Mouse (Mus musculus): ENCODE results near the gene Foxl1. TPM values are rescaled to one million over a fixed set of nuclear protein-coding genes. Genes with fewer than 3 reads are reported as not detected.

Gene Foxl1
- polyA plus RNA-seq (2016; fragmentation: Nextera tagmentation; extraction: Ambion mirVana): 2.8 and 4.6 TPM in 2 replicates

DNA sequence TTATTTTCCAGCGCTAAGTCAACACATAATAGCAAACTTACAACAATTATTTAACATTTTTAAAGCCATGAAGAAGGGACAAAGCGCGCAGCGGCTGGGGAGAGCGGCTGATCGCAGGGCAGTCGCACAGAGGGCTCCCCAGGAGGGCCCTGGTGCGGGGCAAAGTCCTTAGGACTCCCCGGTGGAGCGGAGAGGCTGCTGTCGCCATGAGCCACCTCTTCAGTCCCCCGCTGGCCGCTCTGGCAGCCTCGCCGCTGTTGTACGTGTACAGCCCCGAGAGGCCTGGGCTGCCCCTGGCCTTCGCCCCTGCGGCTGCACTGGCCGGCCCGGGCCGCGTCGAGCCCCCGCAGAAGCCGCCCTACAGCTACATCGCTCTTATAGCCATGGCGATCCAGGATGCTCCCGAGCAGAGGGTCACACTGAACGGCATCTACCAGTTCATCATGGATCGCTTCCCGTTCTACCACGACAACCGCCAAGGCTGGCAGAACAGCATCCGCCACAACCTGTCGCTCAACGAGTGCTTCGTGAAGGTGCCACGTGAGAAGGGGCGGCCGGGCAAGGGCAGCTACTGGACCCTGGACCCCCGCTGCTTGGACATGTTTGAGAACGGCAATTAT, at the start of gene Foxl1:
Gene Foxl1, plus strand, starts transcription at position 185 of the 620 bp plus-strand sequence.
- H3K27ac ChIP-seq (replicated peaks): peak within 1 kb of the TSS; percentile 71
- no peak for DNase-seq (ENCODE audit: low spot score)

DNA sequence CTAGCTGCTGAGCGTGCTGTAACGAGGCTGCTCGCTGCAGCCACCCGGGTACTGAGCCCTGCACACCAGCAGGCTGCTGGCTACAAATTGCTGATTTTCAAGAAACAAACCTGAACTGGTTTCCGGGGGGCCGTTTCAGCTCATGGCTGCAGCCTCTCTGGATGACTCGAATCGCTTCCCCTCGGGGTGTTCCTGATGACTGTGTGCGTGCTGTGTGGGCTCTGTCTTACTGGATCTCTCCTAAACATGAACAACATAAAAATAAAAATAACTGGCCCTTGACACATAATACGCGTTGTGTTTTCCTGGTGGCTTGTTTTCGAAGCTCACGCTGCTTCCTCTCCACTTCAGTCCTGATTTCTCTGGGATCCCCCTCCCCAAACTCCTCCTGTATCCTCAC, 49.0 kb upstream of the Foxl1 start:
- 1% methylated on average over 14 of the region's 14 CpGs for WGBS
- peaks cover 100% of the 10 kb centered on the region for H3K27me3 ChIP-seq (replicated peaks; ENCODE audit: low read depth, poor library complexity, severe bottlenecking)
- H3K27ac ChIP-seq (replicated peaks): no peak overlapping the region
- no peak overlapping the region; the same call in 1 of the 2 replicates for H3K4me3 ChIP-seq
- peaks cover 49% of the 10 kb centered on the region for H3K4me1 ChIP-seq
- no peaks in the 10 kb centered on the region for H3K9me3 ChIP-seq
- H3K36me3 ChIP-seq (replicated peaks): no peaks in the 10 kb centered on the region
- peak; percentile 42 for DNase-seq (ENCODE audit: low spot score)

More for the DNA sequence above, at the start of gene Foxl1:
- peaks cover 99% of the 10 kb centered on the region for H3K27me3 ChIP-seq (replicated peaks; ENCODE audit: low read depth, poor library complexity, severe bottlenecking)
- peaks cover 59% of the 10 kb centered on the region for H3K4me1 ChIP-seq
- H3K36me3 ChIP-seq (replicated peaks): peaks cover 4% of the 10 kb centered on the region; the same call in 1 of the 2 replicates
- H3K9me3 ChIP-seq: peaks cover 4% of the 10 kb centered on the region; the same call in 1 of the 2 replicates
- H3K4me3 ChIP-seq: peak within 1 kb of the TSS; percentile 52
- under 1% methylated on average over 43 of the region's 43 CpGs for whole genome bisulfite sequencing

DNA sequence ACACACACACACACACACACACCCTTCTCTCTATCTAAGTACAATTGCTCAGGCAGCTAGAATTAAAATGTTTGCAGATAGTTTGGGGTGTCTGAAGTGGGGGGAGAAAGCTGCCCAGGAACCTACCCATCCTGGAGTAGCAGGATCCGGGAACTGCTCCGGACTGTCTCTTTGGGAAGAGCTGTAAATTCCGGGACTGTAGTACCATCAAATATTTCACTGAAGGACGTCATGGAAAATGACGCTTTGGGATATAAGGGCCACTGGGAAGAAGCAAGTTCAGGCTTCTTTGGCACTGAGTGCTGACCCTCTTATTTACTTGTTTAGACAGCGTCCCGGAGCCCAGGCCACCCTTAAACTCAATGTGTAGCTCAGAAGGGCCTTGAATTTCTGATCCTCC, 48.5 kb upstream of the Foxl1 start:
- Histone ChIP-seq H3K9me3 (no peaks in the 10 kb centered on the region), H3K27me3 (replicated peaks; ENCODE audit: low read depth, poor library complexity, severe bottlenecking) (peaks cover 100% of the 10 kb centered on the region), H3K27ac (replicated peaks) (no peak overlapping the region), H3K4me1 (peaks cover 49% of the 10 kb centered on the region), H3K36me3 (replicated peaks) (no peaks in the 10 kb centered on the region), H3K4me3 (no peak overlapping the region)
- WGBS: 2% methylated on average over 7 of the region's 7 CpGs
- DNase-seq (ENCODE audit: low spot score): peak; percentile 36

DNA sequence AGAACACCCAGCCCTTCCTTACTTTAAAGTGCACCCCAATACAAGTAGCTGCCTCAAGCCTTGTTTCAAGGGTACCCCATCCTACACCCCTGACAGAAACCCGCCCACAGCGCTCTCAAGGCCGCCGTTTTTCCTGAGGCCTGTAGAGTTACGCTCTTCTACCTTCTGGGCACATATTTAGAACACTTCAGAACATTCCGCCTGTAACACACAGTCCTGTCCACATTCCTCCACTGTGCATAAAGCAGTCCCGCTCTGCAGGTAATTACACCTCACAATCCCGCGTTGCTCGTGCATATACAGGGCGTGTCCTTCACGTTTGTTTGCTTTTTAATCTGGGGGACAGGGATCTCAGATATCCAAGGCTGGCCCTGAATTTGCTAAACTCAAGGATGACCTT, 47.8 kb upstream of the Foxl1 start:
- Histone ChIP-seq H3K4me1 (peaks cover 49% of the 10 kb centered on the region), H3K9me3 (no peaks in the 10 kb centered on the region), H3K4me3 (peak overlapping the region; percentile 70), H3K27ac (replicated peaks) (no peak overlapping the region), H3K27me3 (replicated peaks; ENCODE audit: low read depth, poor library complexity, severe bottlenecking) (peaks cover 100% of the 10 kb centered on the region), H3K36me3 (replicated peaks) (no peaks in the 10 kb centered on the region)
- no peak for DNase-seq (ENCODE audit: low spot score)
- 3% methylated on average over 12 of the region's 12 CpGs for WGBS

DNA sequence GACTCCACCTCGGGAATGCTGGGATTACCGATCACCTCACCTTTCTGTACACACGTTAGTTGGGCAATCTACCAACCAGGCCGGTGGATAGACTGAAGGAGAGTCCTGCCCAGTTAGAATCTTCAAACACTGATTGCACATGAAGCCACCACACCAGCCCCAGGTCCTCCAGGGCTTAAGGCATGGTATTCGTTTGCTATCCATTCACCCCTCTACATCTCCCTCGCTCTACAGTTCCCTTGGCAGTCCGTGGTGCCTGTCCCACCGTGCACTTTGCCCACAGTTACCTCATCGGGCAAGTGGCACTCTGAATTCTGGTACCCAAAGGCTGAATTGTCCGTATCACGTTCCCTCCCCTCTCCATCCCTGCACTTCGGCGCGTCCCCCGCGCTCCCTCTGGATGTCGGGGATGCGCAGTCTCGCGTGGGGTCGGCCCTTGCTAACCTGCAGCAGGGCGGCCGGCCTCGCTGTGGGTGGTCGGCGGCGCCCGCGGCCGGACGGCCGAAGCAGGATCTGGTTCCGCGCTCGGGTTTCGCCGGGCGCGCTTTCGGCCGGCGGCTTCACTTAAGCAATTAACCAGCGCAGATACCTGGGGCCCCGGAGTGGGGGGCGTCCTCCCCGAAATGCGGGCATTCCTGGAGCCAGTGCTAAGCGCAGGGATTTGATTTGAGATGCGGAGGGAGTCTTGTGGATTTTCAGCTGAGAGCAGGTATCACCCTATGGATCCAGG, 47.2 kb upstream of the Foxl1 start:
- Histone ChIP-seq H3K4me3 (peak overlapping the region; percentile 70), H3K27ac (replicated peaks) (peak overlapping the region; percentile 74), H3K36me3 (replicated peaks) (no peaks in the 10 kb centered on the region), H3K27me3 (replicated peaks; ENCODE audit: low read depth, poor library complexity, severe bottlenecking) (peaks cover 100% of the 10 kb centered on the region), H3K4me1 (peaks cover 51% of the 10 kb centered on the region), H3K9me3 (no peaks in the 10 kb centered on the region)
- under 1% methylated on average over 49 of the region's 49 CpGs for WGBS
- DNase-seq (ENCODE audit: low spot score): peak; percentile 70

DNA sequence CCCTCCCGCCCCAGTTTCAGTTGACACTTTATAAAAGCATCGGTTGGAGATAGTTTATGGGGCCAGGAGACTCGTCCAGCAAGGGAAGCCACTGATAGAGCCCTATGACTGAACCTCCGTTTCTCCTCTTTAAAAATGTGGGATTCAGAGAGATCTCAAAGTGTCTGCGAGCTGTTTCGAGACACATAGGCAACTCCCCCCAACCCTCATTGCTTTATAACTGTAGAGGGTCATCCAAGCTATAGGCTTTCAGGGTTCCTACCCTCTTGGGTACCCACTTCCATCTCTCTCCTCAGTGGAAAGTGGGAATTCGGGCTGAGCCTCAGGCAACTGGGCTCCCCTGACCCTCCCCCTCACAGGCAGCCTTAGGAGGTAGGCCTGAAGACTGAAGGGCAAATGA, 46.3 kb upstream of the Foxl1 start:
- Histone ChIP-seq H3K27ac (replicated peaks) (peak overlapping the region; percentile 86), H3K9me3 (no peaks in the 10 kb centered on the region), H3K4me1 (peaks cover 51% of the 10 kb centered on the region), H3K36me3 (replicated peaks) (no peaks in the 10 kb centered on the region), H3K4me3 (peak overlapping the region; percentile 70), H3K27me3 (replicated peaks; ENCODE audit: low read depth, poor library complexity, severe bottlenecking) (peaks cover 100% of the 10 kb centered on the region)
- no peak for DNase-seq (ENCODE audit: low spot score)
- WGBS: 2% methylated on average over 7 of the region's 7 CpGs

DNA sequence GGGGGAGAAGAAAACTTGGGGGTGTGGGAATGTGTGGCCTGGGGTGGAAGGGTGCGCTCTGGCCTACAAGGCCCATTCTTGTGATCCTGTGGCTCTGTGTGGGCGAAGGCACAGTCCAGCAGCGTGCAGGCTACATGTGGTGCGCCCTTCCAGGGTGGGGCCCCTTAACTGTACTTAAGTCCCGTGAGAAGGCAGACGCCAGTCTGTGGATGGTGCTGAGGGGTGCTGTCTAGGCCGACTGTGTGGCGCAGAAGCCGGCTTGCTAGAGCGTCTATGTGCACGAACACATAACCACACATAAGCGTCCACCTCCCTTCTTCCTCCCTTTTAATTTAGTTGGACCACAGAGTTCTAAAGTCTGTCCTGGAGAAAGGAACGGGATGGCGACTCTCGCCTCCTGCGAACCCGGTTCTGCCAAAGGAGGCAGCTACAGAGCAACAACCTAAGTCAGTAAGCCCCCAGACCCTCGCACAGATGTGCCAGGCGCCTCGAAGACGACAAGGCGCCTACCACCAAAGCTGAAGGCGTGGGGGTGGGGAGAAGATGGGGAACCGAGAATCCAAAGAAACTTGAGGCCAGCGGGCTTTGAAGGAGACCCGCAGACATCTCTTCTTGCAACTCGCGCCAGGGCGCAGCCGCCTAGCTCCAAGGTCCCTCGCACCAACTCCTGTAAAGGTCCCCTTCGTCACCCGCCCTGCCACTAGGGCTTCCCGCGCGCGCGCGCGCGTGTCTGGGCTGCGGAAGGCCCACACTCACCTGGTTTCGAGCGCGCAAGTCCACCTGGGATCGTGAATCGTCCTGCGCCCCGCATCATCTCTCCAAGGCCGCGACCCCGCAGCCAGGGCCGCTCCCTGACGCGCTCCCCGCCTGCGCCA, 45.3 kb upstream of the Foxl1 start:
- H3K36me3 ChIP-seq (replicated peaks): 0 out of 2 replicates have a peak, but pooled peaks cover 3% of the 10 kb centered on the region
- peaks cover 58% of the 10 kb centered on the region for H3K4me1 ChIP-seq
- H3K4me3 ChIP-seq: peak overlapping the region; percentile 70
- under 1% methylated on average over 57 of the region's 57 CpGs for WGBS
- peaks cover 100% of the 10 kb centered on the region for H3K27me3 ChIP-seq (replicated peaks; ENCODE audit: low read depth, poor library complexity, severe bottlenecking)
- peak; percentile 62 for DNase-seq (ENCODE audit: low spot score)
- peak overlapping the region; percentile 86 for H3K27ac ChIP-seq (replicated peaks)
- no peaks in the 10 kb centered on the region for H3K9me3 ChIP-seq

DNA sequence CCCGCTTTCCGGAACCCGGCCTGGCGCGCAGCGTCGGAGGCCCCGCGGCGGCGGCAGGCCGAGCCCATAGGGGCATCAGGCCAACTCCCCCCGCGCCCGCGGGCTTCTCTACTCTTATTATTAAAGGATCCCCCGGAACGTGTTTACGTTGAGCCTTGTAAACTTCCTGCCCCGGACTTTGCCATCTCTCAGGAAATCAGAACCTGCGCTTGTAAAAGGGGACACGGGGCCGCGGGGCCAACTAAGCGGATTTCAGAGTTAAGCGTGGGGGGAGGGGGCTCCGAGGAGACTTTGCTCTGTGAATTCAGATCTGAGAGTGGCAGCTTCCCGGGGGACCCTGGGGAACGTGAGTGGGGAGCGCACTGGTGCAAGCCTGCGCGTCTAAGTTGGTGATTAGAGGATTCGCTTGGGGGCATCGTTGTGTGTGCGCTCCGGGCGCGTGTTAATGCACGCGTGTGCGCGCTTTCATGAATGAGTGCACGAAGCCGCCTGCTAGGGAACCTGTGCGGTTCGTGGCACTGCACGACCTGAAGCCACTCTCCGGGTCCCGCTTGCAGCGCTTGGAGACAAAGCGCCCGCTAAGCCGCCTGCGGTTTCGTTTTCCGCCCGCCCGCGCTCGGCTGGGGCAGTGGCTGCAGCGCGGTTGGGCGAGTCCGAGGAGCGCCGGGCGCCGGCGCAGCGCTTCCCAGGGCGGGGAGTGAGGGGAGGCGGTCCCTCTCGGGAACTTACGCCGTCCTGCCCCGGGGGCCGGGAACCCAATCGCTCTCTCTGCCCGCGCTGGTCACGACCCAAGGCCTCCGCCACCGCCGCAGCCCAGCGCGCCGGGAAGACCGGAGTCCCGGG, 44.4 kb upstream of the Foxl1 start:
- H3K4me1 ChIP-seq: peaks cover 58% of the 10 kb centered on the region
- under 1% methylated on average over 89 of the region's 89 CpGs for WGBS
- H3K36me3 ChIP-seq (replicated peaks): 0 out of 2 replicates have a peak, but pooled peaks cover 3% of the 10 kb centered on the region
- no peaks in the 10 kb centered on the region for H3K9me3 ChIP-seq
- peak overlapping the region; percentile 70 for H3K4me3 ChIP-seq
- peak overlapping the region; percentile 86 for H3K27ac ChIP-seq (replicated peaks)
- H3K27me3 ChIP-seq (replicated peaks; ENCODE audit: low read depth, poor library complexity, severe bottlenecking): peaks cover 100% of the 10 kb centered on the region
- peak; percentile 87 for DNase-seq (ENCODE audit: low spot score)

DNA sequence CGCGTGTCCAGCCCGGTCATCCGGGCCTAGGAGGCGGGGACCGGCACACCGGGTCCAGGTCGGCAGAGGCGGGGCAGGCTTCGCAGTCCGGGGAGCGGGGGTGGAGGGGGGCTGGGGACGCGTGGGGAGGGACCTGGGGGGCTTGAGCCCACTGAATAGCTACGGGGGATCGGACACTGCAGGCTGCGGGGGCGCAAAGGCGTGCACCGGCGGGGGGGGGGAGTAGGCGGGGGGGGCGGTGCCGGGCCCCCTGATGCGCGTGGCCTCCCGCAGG, 43.9 kb upstream of the Foxl1 start:
- Histone ChIP-seq H3K4me1 (peaks cover 61% of the 10 kb centered on the region), H3K27me3 (replicated peaks; ENCODE audit: low read depth, poor library complexity, severe bottlenecking) (peaks cover 100% of the 10 kb centered on the region), H3K9me3 (no peaks in the 10 kb centered on the region), H3K4me3 (peak overlapping the region; percentile 70), H3K36me3 (replicated peaks) (0 out of 2 replicates have a peak, but pooled peaks cover 3% of the 10 kb centered on the region), H3K27ac (replicated peaks) (peak overlapping the region; percentile 86)
- no peak for DNase-seq (ENCODE audit: low spot score)
- WGBS: under 1% methylated on average over 26 of the region's 27 CpGs

DNA sequence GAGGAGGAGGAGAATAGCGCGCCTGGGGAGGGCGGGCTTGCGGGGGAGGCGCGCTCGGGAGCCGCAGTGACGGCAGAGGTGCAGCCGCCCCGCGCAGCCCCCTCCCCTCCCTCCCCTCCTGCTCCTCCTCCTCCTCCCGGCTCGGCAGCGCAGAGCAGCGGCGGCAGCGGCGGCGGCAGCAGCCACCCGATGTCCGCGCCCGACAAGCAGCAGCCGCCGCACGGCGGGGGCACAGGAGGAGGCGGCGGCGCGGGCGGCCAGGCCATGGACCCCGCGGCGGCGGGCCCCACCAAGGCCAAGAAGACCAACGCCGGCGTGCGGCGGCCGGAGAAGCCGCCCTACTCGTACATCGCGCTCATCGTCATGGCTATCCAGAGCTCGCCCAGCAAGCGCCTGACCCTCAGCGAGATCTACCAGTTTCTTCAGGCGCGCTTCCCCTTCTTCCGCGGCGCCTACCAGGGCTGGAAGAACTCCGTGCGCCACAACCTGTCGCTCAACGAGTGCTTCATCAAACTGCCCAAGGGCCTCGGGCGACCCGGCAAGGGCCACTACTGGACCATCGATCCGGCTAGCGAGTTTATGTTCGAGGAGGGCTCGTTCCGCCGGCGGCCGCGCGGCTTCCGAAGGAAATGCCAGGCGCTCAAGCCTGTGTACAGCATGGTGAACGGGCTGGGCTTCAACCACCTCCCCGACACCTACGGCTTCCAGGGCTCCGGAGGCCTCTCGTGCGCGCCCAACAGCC, 43.4 kb upstream of the Foxl1 start, which contains the start of gene Foxf1:
Gene Foxf1, plus strand, starts transcription at position 177 of the 742 bp plus-strand sequence.
- H3K27ac ChIP-seq (replicated peaks): peak within 1 kb of the TSS; percentile 86
- 0 out of 2 replicates have a peak, but pooled peaks cover 3% of the 10 kb centered on the region for H3K36me3 ChIP-seq (replicated peaks)
- DNase-seq (ENCODE audit: low spot score): peak; percentile 83
- WGBS: under 1% methylated on average over 78 of the region's 83 CpGs
- H3K4me1 ChIP-seq: peaks cover 66% of the 10 kb centered on the region
- peak within 1 kb of the TSS; percentile 70 for H3K4me3 ChIP-seq
- H3K27me3 ChIP-seq (replicated peaks; ENCODE audit: low read depth, poor library complexity, severe bottlenecking): peaks cover 100% of the 10 kb centered on the region
- no peaks in the 10 kb centered on the region for H3K9me3 ChIP-seq

DNA sequence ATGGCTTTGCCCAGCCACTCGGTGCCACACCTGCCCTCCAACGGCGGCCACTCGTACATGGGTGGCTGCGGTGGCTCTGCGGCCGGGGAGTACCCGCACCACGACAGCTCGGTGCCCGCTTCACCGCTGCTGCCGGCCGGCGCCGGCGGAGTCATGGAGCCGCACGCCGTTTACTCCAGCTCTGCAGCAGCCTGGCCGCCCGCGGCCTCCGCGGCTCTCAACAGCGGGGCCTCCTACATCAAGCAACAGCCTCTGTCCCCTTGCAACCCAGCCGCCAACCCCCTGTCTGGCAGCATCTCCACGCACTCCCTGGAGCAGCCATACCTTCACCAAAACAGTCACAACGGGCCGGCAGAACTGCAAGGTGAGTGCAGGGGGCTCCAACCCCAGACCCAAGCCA, 42.7 kb upstream of the Foxl1 start:
- peak; percentile 58 for DNase-seq (ENCODE audit: low spot score)
- WGBS: under 1% methylated on average over 30 of the region's 30 CpGs
- peak overlapping the region; percentile 86 for H3K27ac ChIP-seq (replicated peaks)
- H3K4me1 ChIP-seq: peaks cover 71% of the 10 kb centered on the region
- H3K36me3 ChIP-seq (replicated peaks): 0 out of 2 replicates have a peak, but pooled peaks cover 3% of the 10 kb centered on the region
- peaks cover 100% of the 10 kb centered on the region for H3K27me3 ChIP-seq (replicated peaks; ENCODE audit: low read depth, poor library complexity, severe bottlenecking)
- peak overlapping the region; percentile 70 for H3K4me3 ChIP-seq
- no peaks in the 10 kb centered on the region for H3K9me3 ChIP-seq

Data from embryonic facial prominence, embryonic 10.5 days (tissue).